Mouse (Mus musculus): Measurements from ENCODE around the gene Thrap3. TPM values are rescaled to one million over a fixed set of nuclear protein-coding genes. Genes with fewer than 3 reads are reported as not detected.
"Not testable (repeated sequence)": the region's sequence is repeated elsewhere in the genome, so short reads cannot be mapped to it uniquely, and the experiment has no call there.

Gene Thrap3
- polyA plus RNA-seq, 1 experiment from 2014 or later, result 82.0 TPM

GRCm38 (mm10) chr4:126197485-126197884, 5.1 kb downstream of the Thrap3 start:
- H3K4me1 ChIP-seq (replicated peaks), result peaks cover 45% of the 10 kb centered on the region
- H3K4me2 ChIP-seq, result 0 out of 2 replicates have a peak overlapping the region, but pooled peaks have one; percentile 25
- H3K27me3 ChIP-seq, result no peaks in the 10 kb centered on the region
- no peak for ATAC-seq (ENCODE audit: insufficient read depth)
- H3K36me3 ChIP-seq (replicated peaks), result peaks cover 59% of the 10 kb centered on the region
- H3K27ac ChIP-seq (replicated peaks), result no peak overlapping the region; the same call in 1 of the 2 replicates
- H3K9ac ChIP-seq, result no peak overlapping the region
- WGBS (ENCODE audit: insufficient replicate concordance), result 61% methylated on average over 3 of the region's 3 CpGs
- H3K9me3 ChIP-seq (replicated peaks), result no peaks in the 10 kb centered on the region
- H3K4me3 ChIP-seq (replicated peaks), result no peak overlapping the region

GRCm38 (mm10) chr4:126194916-126195315, 7.6 kb downstream of the Thrap3 start:
- Histone ChIP-seq H3K27ac (replicated peaks) (no peak overlapping the region), H3K4me1 (replicated peaks) (peaks cover 34% of the 10 kb centered on the region), H3K36me3 (replicated peaks) (peaks cover 75% of the 10 kb centered on the region), H3K4me2 (no peak overlapping the region), H3K9me3 (replicated peaks) (no peaks in the 10 kb centered on the region), H3K27me3 (no peaks in the 10 kb centered on the region), H3K4me3 (replicated peaks) (no peak overlapping the region), H3K9ac (no peak overlapping the region)
- 92% methylated on average over 4 of the region's 4 CpGs for WGBS (ENCODE audit: insufficient replicate concordance)
- no peak for ATAC-seq (ENCODE audit: insufficient read depth)

- peaks cover 27% of the 10 kb centered on the region for H3K4me1 ChIP-seq (replicated peaks)
- H3K36me3 ChIP-seq (replicated peaks), result peaks cover 81% of the 10 kb centered on the region
- H3K27ac ChIP-seq (replicated peaks), result no peak overlapping the region
- no peaks in the 10 kb centered on the region for H3K9me3 ChIP-seq (replicated peaks)
- H3K27me3 ChIP-seq, result no peaks in the 10 kb centered on the region
- H3K9ac ChIP-seq, result no peak overlapping the region
- H3K4me3 ChIP-seq (replicated peaks), result no peak overlapping the region
- no peak overlapping the region for H3K4me2 ChIP-seq
- ATAC-seq (ENCODE audit: insufficient read depth), result no peak
Measured at GRCm38 (mm10) chr4:126194216-126194615, 8.3 kb downstream of the Thrap3 start.

GRCm38 (mm10) chr4:126190636-126191035, 11.9 kb downstream of the Thrap3 start:
- Histone ChIP-seq H3K9ac (no peak overlapping the region), H3K4me2 (no peak overlapping the region), H3K9me3 (replicated peaks) (no peaks in the 10 kb centered on the region), H3K4me1 (replicated peaks) (peaks cover 4% of the 10 kb centered on the region; the same call in 1 of the 2 replicates), H3K27me3 (no peaks in the 10 kb centered on the region), H3K36me3 (replicated peaks) (peaks cover 93% of the 10 kb centered on the region), H3K4me3 (replicated peaks) (no peak overlapping the region), H3K27ac (replicated peaks) (no peak overlapping the region)
- 88% methylated on average over 2 of the region's 2 CpGs for WGBS (ENCODE audit: insufficient replicate concordance)
- no peak for ATAC-seq (ENCODE audit: insufficient read depth)

- ATAC-seq (ENCODE audit: insufficient read depth), result no peak
- Histone ChIP-seq H3K4me1 (replicated peaks) (peaks cover 8% of the 10 kb centered on the region; the same call in 1 of the 2 replicates), H3K9me3 (replicated peaks) (no peaks in the 10 kb centered on the region), H3K36me3 (replicated peaks) (peaks cover 94% of the 10 kb centered on the region), H3K27ac (replicated peaks) (no peak overlapping the region), H3K4me2 (no peak overlapping the region), H3K27me3 (no peaks in the 10 kb centered on the region), H3K4me3 (replicated peaks) (no peak overlapping the region), H3K9ac (no peak overlapping the region)
- WGBS (ENCODE audit: insufficient replicate concordance), result 83% methylated on average over 3 of the region's 3 CpGs
Measured at GRCm38 (mm10) chr4:126187096-126187495, 15.5 kb downstream of the Thrap3 start.

- H3K4me3 ChIP-seq (replicated peaks), result no peak overlapping the region
- 86% methylated on average over 5 of the region's 5 CpGs for whole genome bisulfite sequencing (ENCODE audit: insufficient replicate concordance)
- H3K4me1 ChIP-seq (replicated peaks), result peaks cover 5% of the 10 kb centered on the region; the same call in 1 of the 2 replicates
- no peak for ATAC-seq (ENCODE audit: insufficient read depth)
- H3K27me3 ChIP-seq, result no peaks in the 10 kb centered on the region
- no peaks in the 10 kb centered on the region for H3K9me3 ChIP-seq (replicated peaks)
- H3K9ac ChIP-seq, result no peak overlapping the region
- no peak overlapping the region for H3K4me2 ChIP-seq
- H3K27ac ChIP-seq (replicated peaks), result no peak overlapping the region
- peaks cover 92% of the 10 kb centered on the region for H3K36me3 ChIP-seq (replicated peaks)
Measured at GRCm38 (mm10) chr4:126183034-126183433, 19.5 kb downstream of the Thrap3 start.

- no peak overlapping the region for H3K4me2 ChIP-seq
- peak; percentile 47; the same call in 1 of the 2 replicates for ATAC-seq (ENCODE audit: insufficient read depth)
- H3K4me3 ChIP-seq (replicated peaks), result no peak overlapping the region
- 67% methylated on average over 7 of the region's 7 CpGs for WGBS (ENCODE audit: insufficient replicate concordance)
- peaks cover 11% of the 10 kb centered on the region for H3K4me1 ChIP-seq (replicated peaks)
- H3K9me3 ChIP-seq (replicated peaks), result no peaks in the 10 kb centered on the region
- H3K36me3 ChIP-seq (replicated peaks), result peaks cover 93% of the 10 kb centered on the region
- H3K27me3 ChIP-seq, result no peaks in the 10 kb centered on the region
- no peak overlapping the region for H3K9ac ChIP-seq
- H3K27ac ChIP-seq (replicated peaks), result no peak overlapping the region
Measured at GRCm38 (mm10) chr4:126181170-126181957, 21.2 kb downstream of the Thrap3 start.

- H3K27ac ChIP-seq (replicated peaks); H3K4me3 ChIP-seq (replicated peaks); H3K9me3 ChIP-seq (replicated peaks); H3K4me2 ChIP-seq; H3K27me3 ChIP-seq; H3K9ac ChIP-seq: not testable (repeated sequence)
- WGBS (ENCODE audit: insufficient replicate concordance), result 86% methylated on average over 7 of the region's 7 CpGs
- Histone ChIP-seq H3K36me3 (replicated peaks) (peaks cover 93% of the 10 kb centered on the region), H3K4me1 (replicated peaks) (peaks cover 13% of the 10 kb centered on the region)
- peak; percentile 40; the same call in 1 of the 2 replicates for ATAC-seq (ENCODE audit: insufficient read depth)
Measured at GRCm38 (mm10) chr4:126175980-126176379, 26.6 kb downstream of the Thrap3 start.

- Histone ChIP-seq H3K9ac (no peak overlapping the region), H3K27ac (replicated peaks) (no peak overlapping the region), H3K9me3 (replicated peaks) (no peaks in the 10 kb centered on the region), H3K4me3 (replicated peaks) (no peak overlapping the region), H3K4me2 (no peak overlapping the region), H3K36me3 (replicated peaks) (peaks cover 93% of the 10 kb centered on the region), H3K27me3 (no peaks in the 10 kb centered on the region), H3K4me1 (replicated peaks) (peaks cover 13% of the 10 kb centered on the region)
- ATAC-seq (ENCODE audit: insufficient read depth), result no peak
- WGBS (ENCODE audit: insufficient replicate concordance), result 82% methylated on average over 5 of the region's 5 CpGs
Measured at GRCm38 (mm10) chr4:126173800-126174199, 28.8 kb downstream of the Thrap3 start.

GRCm38 (mm10) chr4:126170737-126171136, 31.8 kb downstream of the Thrap3 start:
- Histone ChIP-seq H3K4me1 (replicated peaks) (peaks cover 18% of the 10 kb centered on the region), H3K36me3 (replicated peaks) (peaks cover 97% of the 10 kb centered on the region)
- H3K9me3 ChIP-seq (replicated peaks); H3K27me3 ChIP-seq; H3K27ac ChIP-seq (replicated peaks); H3K9ac ChIP-seq; ATAC-seq (ENCODE audit: insufficient read depth); H3K4me2 ChIP-seq; H3K4me3 ChIP-seq (replicated peaks): not testable (repeated sequence)
- WGBS (ENCODE audit: insufficient replicate concordance), result 93% methylated on average over 5 of the region's 5 CpGs

GRCm38 (mm10) chr4:126168851-126169250, 33.7 kb downstream of the Thrap3 start:
- Histone ChIP-seq H3K27ac (replicated peaks) (no peak overlapping the region), H3K9ac (no peak overlapping the region), H3K9me3 (replicated peaks) (no peaks in the 10 kb centered on the region), H3K4me1 (replicated peaks) (peaks cover 12% of the 10 kb centered on the region), H3K36me3 (replicated peaks) (peaks cover 88% of the 10 kb centered on the region), H3K4me3 (replicated peaks) (no peak overlapping the region), H3K27me3 (no peaks in the 10 kb centered on the region), H3K4me2 (no peak overlapping the region)
- ATAC-seq (ENCODE audit: insufficient read depth), result no peak
- 76% methylated on average over 6 of the region's 6 CpGs for WGBS (ENCODE audit: insufficient replicate concordance)
